Mouse (Mus musculus) kidney, embryonic 14.5 days (tissue): Measurements from ENCODE around the gene Tmie. TPM values are rescaled to one million over a fixed set of nuclear protein-coding genes. Genes with fewer than 3 reads are reported as not detected.

Experiments used
- microRNA-seq: library from miRNA; unstranded; fragments of <30 nt; microRNA quantifications from one replicate; pipeline ENCODE4, GENCODE M21; 2016
- polyA plus RNA-seq: library from polyadenylated mRNA; unstranded; fragments of >200 nt; fragmentation: Nextera tagmentation; extraction: Ambion mirVana; gene quantifications from 2 replicates; pipeline ENCODE4 v1.2.1, GENCODE M21; 2014

Tmie gene
- polyA plus RNA-seq, 1 experiment from 2014 or later = 0.38 TPM

Small RNAs within 50 kb of the gene (microRNA-seq; reads per million reads assigned to microRNA genes)
- gene Gm24269 = not detected

Other genes with a start within 250 kb of the Tmie start
- 2.6 and 4.8 TPM in 2 replicates for gene Nbeal2, start 226.0 kb downstream of the Tmie start, polyA plus RNA-seq
- gene Ccdc12, start 223.6 kb downstream of the Tmie start, polyA plus RNA-seq = 160 and 193 TPM in 2 replicates
- 0.96 and 1.4 TPM in 2 replicates for gene Myl3, start 138.3 kb downstream of the Tmie start, polyA plus RNA-seq
- 27.3 and 40.9 TPM in 2 replicates for gene Pth1r, start 133.0 kb downstream of the Tmie start, polyA plus RNA-seq
- gene Prss42, start 81.9 kb downstream of the Tmie start, polyA plus RNA-seq = not detected in 2 replicates
- not detected in 2 replicates for gene Prss44, start 66.1 kb downstream of the Tmie start, polyA plus RNA-seq
- not detected in 2 replicates for gene Prss43, start 53.4 kb downstream of the Tmie start, polyA plus RNA-seq
- gene Prss45, start 45.5 kb downstream of the Tmie start, polyA plus RNA-seq = not detected in 2 replicates
- gene Prss46, start 35.6 kb downstream of the Tmie start, polyA plus RNA-seq = not detected in 2 replicates
- gene Prss50, start 22.1 kb downstream of the Tmie start, polyA plus RNA-seq = 0.24 and 1.1 TPM in 2 replicates
- 2.4 and 4.1 TPM in 2 replicates for gene Als2cl, start 243 bp downstream of the Tmie start, polyA plus RNA-seq
- not detected in 2 replicates for gene Fam240a, start 36.7 kb upstream of the Tmie start, polyA plus RNA-seq
- gene Tdgf1, start 66.0 kb upstream of the Tmie start, polyA plus RNA-seq = not detected in 2 replicates
- 0.15 TPM in 1 of 2 replicates, not detected in the other for gene Lrrc2, start 71.4 kb upstream of the Tmie start, polyA plus RNA-seq
- 0.32 TPM in 1 of 2 replicates, not detected in the other for gene Rtp3, start 110.5 kb upstream of the Tmie start, polyA plus RNA-seq
- gene Ltf, start 139.2 kb upstream of the Tmie start, polyA plus RNA-seq = 0.31 and 0.41 TPM in 2 replicates
- gene Ccrl2, start 177.4 kb upstream of the Tmie start, polyA plus RNA-seq = 0.61 and 0.83 TPM in 2 replicates
- 29.6 and 37.8 TPM in 2 replicates for gene Lrrfip2, start 237.5 kb upstream of the Tmie start, polyA plus RNA-seq